Mouse (Mus musculus): Measurements from ENCODE around the gene Krtdap. TPM values are rescaled to one million over a fixed set of nuclear protein-coding genes. Genes with fewer than 3 reads are reported as not detected.
"Not testable (repeated sequence)": the region's sequence is repeated elsewhere in the genome, so short reads cannot be mapped to it uniquely, and the experiment has no call there.

Gene Krtdap
- not detected in 2 replicates for total RNA-seq (2017)

GRCm38 (mm10) chr7:30787377-30788022 lies at the start of gene Krtdap:
Krtdap (plus strand) TSS chr7:30787896.
- no peak for ATAC-seq (replicated peaks; ENCODE audit: low read depth, poor library complexity, severe bottlenecking)

- peak; percentile 56 for ATAC-seq (replicated peaks; ENCODE audit: low read depth, poor library complexity, severe bottlenecking)
These were observed 45.1 kb upstream of the Krtdap start for GRCm38 (mm10) chr7:30742570-30742969.

GRCm38 (mm10) chr7:30743617-30744016 lies 44.1 kb upstream of the Krtdap start, which contains the start of gene Gapdhs:
Gapdhs (minus strand) TSS chr7:30743681.
- ATAC-seq (replicated peaks; ENCODE audit: low read depth, poor library complexity, severe bottlenecking), result not testable (repeated sequence)

GRCm38 (mm10) chr7:30744022-30744598 lies 43.6 kb upstream of the Krtdap start:
- ATAC-seq (replicated peaks; ENCODE audit: low read depth, poor library complexity, severe bottlenecking), result no peak

GRCm38 (mm10) chr7:30747525-30748204 lies 40.0 kb upstream of the Krtdap start:
- ATAC-seq (replicated peaks; ENCODE audit: low read depth, poor library complexity, severe bottlenecking), result no peak

- no peak for ATAC-seq (replicated peaks; ENCODE audit: low read depth, poor library complexity, severe bottlenecking)
These were observed 37.7 kb upstream of the Krtdap start for GRCm38 (mm10) chr7:30749824-30750606.

- no peak for ATAC-seq (replicated peaks; ENCODE audit: low read depth, poor library complexity, severe bottlenecking)
These were observed 36.5 kb upstream of the Krtdap start, which contains the start of gene Sbsn for GRCm38 (mm10) chr7:30751086-30751669. Sbsn (plus strand) TSS chr7:30751471.

GRCm38 (mm10) chr7:30757001-30757400 lies 30.7 kb upstream of the Krtdap start:
- ATAC-seq (replicated peaks; ENCODE audit: low read depth, poor library complexity, severe bottlenecking), result no peak

- ATAC-seq (replicated peaks; ENCODE audit: low read depth, poor library complexity, severe bottlenecking), result no peak
These were observed 28.8 kb upstream of the Krtdap start for GRCm38 (mm10) chr7:30758853-30759252.

- ATAC-seq (replicated peaks; ENCODE audit: low read depth, poor library complexity, severe bottlenecking), result peak; percentile 81
These were observed 25.8 kb upstream of the Krtdap start for GRCm38 (mm10) chr7:30761769-30762352.

GRCm38 (mm10) chr7:30763456-30763855 lies 24.2 kb upstream of the Krtdap start, which contains the start of gene Dmkn:
Dmkn (plus strand) TSS chr7:30763756.
- ATAC-seq (replicated peaks; ENCODE audit: low read depth, poor library complexity, severe bottlenecking), result no peak

- no peak for ATAC-seq (replicated peaks; ENCODE audit: low read depth, poor library complexity, severe bottlenecking)
These were observed 22.5 kb upstream of the Krtdap start for GRCm38 (mm10) chr7:30765173-30765572.

- no peak for ATAC-seq (replicated peaks; ENCODE audit: low read depth, poor library complexity, severe bottlenecking)
These were observed 21.3 kb upstream of the Krtdap start for GRCm38 (mm10) chr7:30766408-30766807.

- no peak for ATAC-seq (replicated peaks; ENCODE audit: low read depth, poor library complexity, severe bottlenecking)
These were observed 18.5 kb upstream of the Krtdap start for GRCm38 (mm10) chr7:30769236-30769635.

GRCm38 (mm10) chr7:30776104-30776503 lies 11.6 kb upstream of the Krtdap start:
- ATAC-seq (replicated peaks; ENCODE audit: low read depth, poor library complexity, severe bottlenecking), result 0 out of 2 replicates have a peak, but pooled peaks have one; percentile 16

- peak; percentile 33 for ATAC-seq (replicated peaks; ENCODE audit: low read depth, poor library complexity, severe bottlenecking)
These were observed 10.6 kb upstream of the Krtdap start for GRCm38 (mm10) chr7:30777081-30777579.

- no peak for ATAC-seq (replicated peaks; ENCODE audit: low read depth, poor library complexity, severe bottlenecking)
These were observed 9.8 kb upstream of the Krtdap start for GRCm38 (mm10) chr7:30777911-30778310.

- ATAC-seq (replicated peaks; ENCODE audit: low read depth, poor library complexity, severe bottlenecking), result peak; percentile 83
These were observed 5.9 kb upstream of the Krtdap start for GRCm38 (mm10) chr7:30781792-30782191.

GRCm38 (mm10) chr7:30782658-30783057 lies 5.0 kb upstream of the Krtdap start:
- no peak for ATAC-seq (replicated peaks; ENCODE audit: low read depth, poor library complexity, severe bottlenecking)

Measured in common myeloid progenitor, adult 5-6 weeks (primary cell).